Mouse (Mus musculus): Measurements from ENCODE around the gene Cfd. TPM values are rescaled to one million over a fixed set of nuclear protein-coding genes. Genes with fewer than 3 reads are reported as not detected.

The Cfd gene
- polyA plus RNA-seq, 1 experiment from 2014 or later, result not detected

- H3K9ac ChIP-seq (ENCODE audit: low read length), result no peak overlapping the region
Observed at GRCm38 (mm10) chr10:79859116-79859515, 31.5 kb upstream of the Cfd start.

GRCm38 (mm10) chr10:79860079-79860911 is 30.4 kb upstream of the Cfd start:
- no peak overlapping the region for H3K4me3 ChIP-seq (ENCODE audit: low read depth, low read length)
- no peak overlapping the region for H3K4me2 ChIP-seq
- peaks cover 48% of the 10 kb centered on the region for H3K36me3 ChIP-seq (ENCODE audit: control insufficient read depth, insufficient read depth, low read length)
- ATAC-seq (ENCODE audit: low FRiP score), result no peak
- WGBS, result 93% methylated on average over 26 of the region's 26 CpGs
- H3K27me3 ChIP-seq (ENCODE audit: control insufficient read depth, insufficient read depth, low read length), result no peaks in the 10 kb centered on the region
- peaks cover 25% of the 10 kb centered on the region for H3K4me1 ChIP-seq (ENCODE audit: control insufficient read depth, insufficient read depth, low read length)
- no peak for DNase-seq (ENCODE audit: low spot score, missing footprints)
- H3K9me3 ChIP-seq (ENCODE audit: control insufficient read depth, low read length), result no peaks in the 10 kb centered on the region
- no peak overlapping the region for H3K9ac ChIP-seq (ENCODE audit: low read length)
- no peak overlapping the region for H3K27ac ChIP-seq (ENCODE audit: low read depth, low read length)

More at GRCm38 (mm10) chr10:79859116-79859515, 31.5 kb upstream of the Cfd start:
- Histone ChIP-seq H3K27ac (ENCODE audit: low read depth, low read length) (no peak overlapping the region), H3K4me1 (ENCODE audit: control insufficient read depth, insufficient read depth, low read length) (peaks cover 25% of the 10 kb centered on the region), H3K27me3 (ENCODE audit: control insufficient read depth, insufficient read depth, low read length) (no peaks in the 10 kb centered on the region), H3K4me2 (no peak overlapping the region), H3K36me3 (ENCODE audit: control insufficient read depth, insufficient read depth, low read length) (peaks cover 46% of the 10 kb centered on the region), H3K4me3 (ENCODE audit: low read depth, low read length) (no peak overlapping the region), H3K9me3 (ENCODE audit: control insufficient read depth, low read length) (no peaks in the 10 kb centered on the region)
- no peak for ATAC-seq (ENCODE audit: low FRiP score)
- 92% methylated on average over 11 of the region's 11 CpGs for WGBS
- no peak for DNase-seq (ENCODE audit: low spot score, missing footprints)

GRCm38 (mm10) chr10:79861230-79862048 is 29.2 kb upstream of the Cfd start:
- DNase-seq (ENCODE audit: low spot score, missing footprints), result no peak
- Histone ChIP-seq H3K36me3 (ENCODE audit: control insufficient read depth, insufficient read depth, low read length) (peaks cover 55% of the 10 kb centered on the region), H3K4me2 (no peak overlapping the region), H3K9ac (ENCODE audit: low read length) (no peak overlapping the region), H3K9me3 (ENCODE audit: control insufficient read depth, low read length) (no peaks in the 10 kb centered on the region), H3K27me3 (ENCODE audit: control insufficient read depth, insufficient read depth, low read length) (no peaks in the 10 kb centered on the region), H3K4me3 (ENCODE audit: low read depth, low read length) (no peak overlapping the region), H3K27ac (ENCODE audit: low read depth, low read length) (no peak overlapping the region), H3K4me1 (ENCODE audit: control insufficient read depth, insufficient read depth, low read length) (peaks cover 20% of the 10 kb centered on the region)
- ATAC-seq (ENCODE audit: low FRiP score), result no peak
- WGBS, result 85% methylated on average over 25 of the region's 25 CpGs

- no peaks in the 10 kb centered on the region for H3K27me3 ChIP-seq (ENCODE audit: control insufficient read depth, insufficient read depth, low read length)
- 89% methylated on average over 23 of the region's 23 CpGs for WGBS
- no peaks in the 10 kb centered on the region for H3K9me3 ChIP-seq (ENCODE audit: control insufficient read depth, low read length)
- peaks cover 57% of the 10 kb centered on the region for H3K36me3 ChIP-seq (ENCODE audit: control insufficient read depth, insufficient read depth, low read length)
- H3K9ac ChIP-seq (ENCODE audit: low read length), result no peak overlapping the region
- H3K4me2 ChIP-seq, result no peak overlapping the region
- no peak overlapping the region for H3K27ac ChIP-seq (ENCODE audit: low read depth, low read length)
- H3K4me3 ChIP-seq (ENCODE audit: low read depth, low read length), result no peak overlapping the region
- ATAC-seq (ENCODE audit: low FRiP score), result no peak
- no peak for DNase-seq (ENCODE audit: low spot score, missing footprints)
- peaks cover 12% of the 10 kb centered on the region for H3K4me1 ChIP-seq (ENCODE audit: control insufficient read depth, insufficient read depth, low read length)
Observed at GRCm38 (mm10) chr10:79862049-79862788, 28.4 kb upstream of the Cfd start.

GRCm38 (mm10) chr10:79862925-79863324 is 27.7 kb upstream of the Cfd start:
- Histone ChIP-seq H3K4me3 (ENCODE audit: low read depth, low read length) (no peak overlapping the region), H3K27ac (ENCODE audit: low read depth, low read length) (no peak overlapping the region), H3K9me3 (ENCODE audit: control insufficient read depth, low read length) (no peaks in the 10 kb centered on the region), H3K4me1 (ENCODE audit: control insufficient read depth, insufficient read depth, low read length) (peaks cover 5% of the 10 kb centered on the region), H3K27me3 (ENCODE audit: control insufficient read depth, insufficient read depth, low read length) (no peaks in the 10 kb centered on the region), H3K36me3 (ENCODE audit: control insufficient read depth, insufficient read depth, low read length) (peaks cover 53% of the 10 kb centered on the region), H3K4me2 (no peak overlapping the region), H3K9ac (ENCODE audit: low read length) (no peak overlapping the region)
- whole genome bisulfite sequencing, result 83% methylated on average over 10 of the region's 10 CpGs
- DNase-seq (ENCODE audit: low spot score, missing footprints) (no peak), ATAC-seq (ENCODE audit: low FRiP score) (no peak)

- DNase-seq (ENCODE audit: low spot score, missing footprints) (peak; percentile 89), ATAC-seq (ENCODE audit: low FRiP score) (peak; percentile 28)
- WGBS, result 63% methylated on average over 10 of the region's 10 CpGs
- Histone ChIP-seq H3K36me3 (ENCODE audit: control insufficient read depth, insufficient read depth, low read length) (peaks cover 55% of the 10 kb centered on the region), H3K4me1 (ENCODE audit: control insufficient read depth, insufficient read depth, low read length) (peaks cover 3% of the 10 kb centered on the region; the same call in 1 of the 2 replicates), H3K27ac (ENCODE audit: low read depth, low read length) (no peak overlapping the region), H3K4me2 (no peak overlapping the region), H3K9me3 (ENCODE audit: control insufficient read depth, low read length) (no peaks in the 10 kb centered on the region), H3K4me3 (ENCODE audit: low read depth, low read length) (no peak overlapping the region), H3K27me3 (ENCODE audit: control insufficient read depth, insufficient read depth, low read length) (no peaks in the 10 kb centered on the region), H3K9ac (ENCODE audit: low read length) (no peak overlapping the region)
Observed at GRCm38 (mm10) chr10:79864351-79865188, 26.1 kb upstream of the Cfd start.

GRCm38 (mm10) chr10:79865189-79865601 is 25.5 kb upstream of the Cfd start:
- H3K4me1 ChIP-seq (ENCODE audit: control insufficient read depth, insufficient read depth, low read length), result peaks cover 3% of the 10 kb centered on the region; the same call in 1 of the 2 replicates
- DNase-seq (ENCODE audit: low spot score, missing footprints) (peak; percentile 89), ATAC-seq (ENCODE audit: low FRiP score) (peak; percentile 38)
- no peak overlapping the region for H3K9ac ChIP-seq (ENCODE audit: low read length)
- H3K36me3 ChIP-seq (ENCODE audit: control insufficient read depth, insufficient read depth, low read length), result peaks cover 49% of the 10 kb centered on the region
- H3K4me2 ChIP-seq, result no peak overlapping the region
- no peaks in the 10 kb centered on the region for H3K27me3 ChIP-seq (ENCODE audit: control insufficient read depth, insufficient read depth, low read length)
- no peak overlapping the region for H3K27ac ChIP-seq (ENCODE audit: low read depth, low read length)
- WGBS, result 65% methylated on average over 12 of the region's 12 CpGs
- H3K9me3 ChIP-seq (ENCODE audit: control insufficient read depth, low read length), result no peaks in the 10 kb centered on the region
- no peak overlapping the region for H3K4me3 ChIP-seq (ENCODE audit: low read depth, low read length)

GRCm38 (mm10) chr10:79865801-79866295 is 24.8 kb upstream of the Cfd start:
- Histone ChIP-seq H3K9me3 (ENCODE audit: control insufficient read depth, low read length) (no peaks in the 10 kb centered on the region), H3K27ac (ENCODE audit: low read depth, low read length) (0 out of 2 replicates have a peak overlapping the region, but pooled peaks have one; percentile 20), H3K4me2 (no peak overlapping the region), H3K9ac (ENCODE audit: low read length) (no peak overlapping the region), H3K36me3 (ENCODE audit: control insufficient read depth, insufficient read depth, low read length) (peaks cover 43% of the 10 kb centered on the region), H3K4me3 (ENCODE audit: low read depth, low read length) (no peak overlapping the region), H3K27me3 (ENCODE audit: control insufficient read depth, insufficient read depth, low read length) (no peaks in the 10 kb centered on the region), H3K4me1 (ENCODE audit: control insufficient read depth, insufficient read depth, low read length) (peaks cover 3% of the 10 kb centered on the region; the same call in 1 of the 2 replicates)
- DNase-seq (ENCODE audit: low spot score, missing footprints), result no peak
- WGBS, result 76% methylated on average over 19 of the region's 19 CpGs
- peak; percentile 24; the same call in 1 of the 2 replicates for ATAC-seq (ENCODE audit: low FRiP score)
